Mouse (Mus musculus) CD4-positive naive resting alpha-beta T cell, adult 57 days (primary cell): ENCODE measurements around the gene Zfp868. TPM values are rescaled to one million over a fixed set of nuclear protein-coding genes. Genes with fewer than 3 reads are reported as not detected.

Experiments used
- total RNA-seq: library from RNA; stranded (reverse); gene quantifications from one replicate; pipeline ENCODE4 v1.2.4, GENCODE M21; 2023

The Zfp868 gene
- 68.5 TPM for total RNA-seq

DNA sequence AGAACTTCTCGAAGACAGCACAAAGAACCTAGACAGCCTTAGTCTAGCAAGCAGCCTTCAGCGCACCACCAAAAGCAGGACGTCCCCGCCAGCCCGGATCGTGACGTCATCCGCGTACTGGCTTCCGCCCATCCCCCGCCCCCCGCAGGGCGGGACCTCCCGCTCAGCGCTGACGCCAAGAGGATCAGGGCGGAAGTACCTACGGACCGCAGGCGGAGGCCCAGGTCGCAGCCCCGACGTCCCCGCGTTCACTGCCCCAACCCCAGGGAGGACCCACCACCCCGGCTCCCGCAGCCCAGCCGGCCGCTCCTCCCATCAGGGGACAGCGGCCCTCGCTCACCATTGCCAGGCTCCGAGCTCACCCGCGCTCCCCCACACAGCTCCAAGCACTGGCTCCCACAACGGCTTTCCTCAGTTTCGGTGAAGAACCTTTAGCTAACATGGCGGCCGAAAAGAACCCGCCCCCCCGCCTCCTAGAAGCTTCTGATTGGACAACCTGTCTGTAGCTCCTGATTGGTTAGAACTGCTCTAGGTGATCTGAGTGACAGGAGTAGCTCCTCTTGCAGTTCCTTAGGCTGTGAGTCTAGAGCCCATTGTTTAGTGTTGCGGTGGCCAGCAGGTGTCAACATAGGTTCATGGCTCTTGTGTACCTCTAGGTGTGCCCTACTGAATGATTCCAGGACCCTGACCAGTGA is at the start of gene Zfp868:
Zfp868 (minus strand) TSS at position 454 of the 695 bp plus-strand sequence.

DNA sequence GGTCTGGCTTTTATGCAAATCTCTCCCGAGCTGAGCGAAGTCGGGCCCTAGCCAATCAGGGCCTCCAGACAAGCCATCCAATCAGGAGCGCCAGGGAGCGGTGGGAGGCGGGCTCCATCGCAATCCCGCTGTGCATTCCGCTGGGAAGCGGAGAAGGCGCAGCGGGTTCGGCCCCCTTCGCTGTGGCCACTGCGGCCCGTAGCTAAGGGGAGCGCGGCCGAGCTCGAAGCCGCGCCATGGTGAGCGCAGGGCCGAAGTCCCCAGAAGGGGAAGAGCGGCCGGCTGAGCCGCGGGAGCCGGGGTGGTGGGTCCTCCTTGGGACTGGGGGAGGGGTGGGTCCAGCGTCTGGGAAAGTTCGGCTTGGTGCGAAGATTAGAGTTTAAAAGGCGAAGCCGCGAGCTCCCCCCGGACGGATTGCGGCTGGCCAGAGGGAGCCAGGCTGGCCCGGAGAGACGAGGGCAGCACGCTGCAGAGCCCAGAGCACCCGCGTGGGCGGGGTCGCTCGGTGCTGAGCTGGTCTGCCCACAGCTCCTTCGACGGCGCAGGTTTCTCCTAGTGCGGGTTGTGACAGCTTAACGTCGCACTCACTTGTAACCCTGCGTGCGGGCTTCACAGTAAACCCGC is 29.1 kb upstream of the Zfp868 start, which contains the start of gene Zfp964:
Zfp964 (plus strand) TSS at position 122 of the 624 bp plus-strand sequence.

Other genes with a start within 250 kb of the Zfp868 start
- not detected for gene Gm9495, start 172.0 kb downstream of the Zfp868 start, total RNA-seq
- not detected for gene Gm7697, start 102.6 kb downstream of the Zfp868 start, total RNA-seq
- 0.27 TPM for gene Zfp964, start 28.9 kb upstream of the Zfp868 start, total RNA-seq
- 67.6 TPM for gene Zfp869, start 85.2 kb upstream of the Zfp868 start, total RNA-seq
- 4.3 TPM for gene Zfp963, start 124.4 kb upstream of the Zfp868 start, total RNA-seq
- gene Gm20422, start 149.3 kb upstream of the Zfp868 start, total RNA-seq, result not detected
- gene Atp13a1, start 165.6 kb upstream of the Zfp868 start, total RNA-seq, result 65.7 TPM
- gene Zfp866, start 165.6 kb upstream of the Zfp868 start, total RNA-seq, result 36.3 TPM
- 254 TPM for gene Gmip, start 183.1 kb upstream of the Zfp868 start, total RNA-seq
- 4.0 TPM for gene Lpar2, start 196.9 kb upstream of the Zfp868 start, total RNA-seq
- 3.2 TPM for gene Pbx4, start 206.9 kb upstream of the Zfp868 start, total RNA-seq